Mouse (Mus musculus) small intestine, adult 2 months (tissue): Measurements from ENCODE around the gene Pno1. TPM values are rescaled to one million over a fixed set of nuclear protein-coding genes. Genes with fewer than 3 reads are reported as not detected.

Experiments
- H3K27ac ChIP-seq: fragments of 200-500 bp; 2 replicates; pipeline ENCODE4 v1.5.1; 2012; ENCODE audit warnings: low read depth, low read length, control low read depth, inconsistent platforms; ENCODE audit not compliant: insufficient read depth
- H3K27me3 ChIP-seq: fragments of 200-500 bp; 2 replicates; pipeline ENCODE4 v1.6.1; 2012; ENCODE audit warnings: mild to moderate bottlenecking, moderate library complexity, low read length, inconsistent platforms; ENCODE audit not compliant: control insufficient read depth, insufficient read depth
- H3K36me3 ChIP-seq: fragments of 200-500 bp; 2 replicates; pipeline ENCODE4 v1.6.1; 2012; ENCODE audit warnings: mild to moderate bottlenecking, low read length, control low read depth, inconsistent platforms; ENCODE audit not compliant: control insufficient read depth, insufficient read depth
- H3K4me1 ChIP-seq: fragments of 200-500 bp; 2 replicates; pipeline ENCODE4 v1.6.1; 2012; ENCODE audit warnings: low read length, inconsistent platforms, mixed read lengths; ENCODE audit not compliant: control insufficient read depth, insufficient read depth, insufficient read length
- H3K4me3 ChIP-seq: fragments of 200-500 bp; 2 replicates; pipeline ENCODE4 v1.5.1; 2012; ENCODE audit warnings: low read depth, mild to moderate bottlenecking, control low read depth, inconsistent platforms, low read length, moderate library complexity
- CTCF ChIP-seq: fragments of 200-500 bp; IDR thresholded peaks from 2 replicates; pipeline ENCODE4 v1.5.1; 2012; ENCODE audit warnings: low read depth, mild to moderate bottlenecking, control low read depth, inconsistent platforms, low read length, moderate library complexity, mixed read lengths; ENCODE audit not compliant: insufficient replicate concordance, insufficient read length; ENCODE audit errors: extremely low read depth
- POLR2A ChIP-seq: fragments of 200-500 bp; IDR thresholded peaks from 2 replicates; pipeline ENCODE4 v1.6.1; 2012; ENCODE audit warnings: low read depth, mild to moderate bottlenecking, control low read depth, inconsistent platforms, low read length, moderate library complexity
- WGBS: fragments of 180-500 bp; shearing (Covaris S2); methylation state at CpG from one replicate; pipeline ENCODE4 v1.1.7; 2018; 5-methylcytosine and 5-hydroxymethylcytosine counted together
- polyA plus RNA-seq: library from polyadenylated mRNA; depleted of rRNA; stranded (reverse); fragments of >200 nt; gene quantifications from 2 replicates; pipeline ENCODE4 v1.2.3, GENCODE M21; 2012

Pno1 gene
- polyA plus RNA-seq, 1 experiment = 1.5 TPM

DNA sequence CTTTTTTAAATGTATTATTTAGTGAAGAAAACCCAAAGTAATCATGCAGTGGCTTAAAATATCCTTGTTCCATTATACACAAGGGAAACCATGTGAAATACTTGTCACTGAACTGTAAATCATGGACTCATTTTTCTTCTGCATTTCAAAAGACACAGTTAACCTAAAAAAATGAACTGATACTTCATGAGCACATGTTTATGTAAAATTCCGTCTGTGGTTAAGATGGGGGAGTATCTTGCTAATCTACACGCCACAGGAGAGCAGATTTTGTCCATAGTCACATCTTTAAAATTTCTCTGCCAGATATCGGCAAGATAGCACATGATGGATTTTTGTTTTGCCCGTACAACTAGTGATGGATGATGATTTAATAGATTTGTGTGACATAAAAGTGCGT lies 12.2 kb downstream of the Pno1 start:
- Histone ChIP-seq H3K4me3 (no peak overlapping the region), H3K36me3 (peaks cover 47% of the 10 kb centered on the region), H3K27me3 (no peaks in the 10 kb centered on the region), H3K27ac (no peak overlapping the region), H3K4me1 (no peaks in the 10 kb centered on the region)
- TF ChIP-seq POLR2A (no peak), CTCF (no peak)
- 86% methylated on average over 5 of the region's 5 CpGs for WGBS

DNA sequence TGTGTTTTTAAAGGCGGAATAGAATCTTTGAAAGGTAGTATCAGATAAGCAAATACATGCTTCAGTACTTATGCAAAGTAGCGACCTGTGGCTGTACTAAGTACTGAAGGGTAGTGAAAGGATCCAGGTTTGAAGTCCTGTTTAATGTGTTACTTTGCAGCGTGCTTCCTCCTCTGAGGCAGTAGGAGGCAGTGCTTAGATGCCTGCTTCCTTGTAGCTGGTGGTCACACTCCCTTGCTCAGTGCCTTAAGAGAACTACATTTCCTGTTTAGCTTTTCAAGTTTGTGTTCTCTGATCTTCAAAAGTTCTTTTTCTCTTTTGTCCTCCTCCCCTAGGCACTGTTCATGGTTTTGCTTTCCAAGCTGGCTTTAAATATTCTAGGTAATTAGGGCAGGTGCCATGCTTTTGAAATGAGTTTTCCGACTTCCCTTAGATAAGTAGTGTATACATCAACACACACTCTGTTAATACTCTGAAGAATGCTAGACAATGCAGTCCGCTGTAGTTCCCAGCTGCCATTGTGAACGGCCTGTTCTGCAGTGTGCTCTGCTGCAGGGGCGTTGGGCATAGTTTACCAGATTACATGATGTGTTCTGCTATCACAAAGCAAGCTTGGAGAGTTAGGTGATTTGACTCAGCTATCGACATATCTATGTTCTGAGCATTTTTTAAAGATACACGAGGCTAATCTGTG lies 19.1 kb downstream of the Pno1 start:
- 65% methylated on average over 9 of the region's 9 CpGs for WGBS
- H3K27ac ChIP-seq = no peak overlapping the region

DNA sequence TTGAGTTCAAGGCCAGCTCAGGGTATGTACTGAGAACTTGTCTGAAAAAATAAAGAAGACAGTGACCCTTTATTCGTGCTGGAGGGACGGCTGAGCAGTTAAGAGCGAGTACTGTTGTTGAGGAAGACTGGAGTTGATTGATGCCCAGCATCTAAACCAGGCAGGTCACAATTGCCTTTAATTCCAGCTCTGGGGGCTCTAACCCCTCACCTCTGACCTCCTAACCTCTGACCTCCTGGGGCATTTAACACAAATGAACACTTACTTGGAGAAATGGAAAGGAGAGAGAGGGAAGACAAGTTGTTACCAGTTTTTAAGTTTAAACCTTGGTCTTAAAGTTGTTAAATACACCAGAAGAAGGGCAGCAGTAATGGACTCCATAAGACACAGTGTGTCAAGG lies 22.6 kb downstream of the Pno1 start:
- peaks cover 10% of the 10 kb centered on the region; the same call in 1 of the 2 replicates for H3K36me3 ChIP-seq
- no peak overlapping the region for H3K27ac ChIP-seq
- no peaks in the 10 kb centered on the region for H3K27me3 ChIP-seq
- 94% methylated on average over 3 of the region's 3 CpGs for WGBS
- no peak for TF ChIP-seq POLR2A
- TF ChIP-seq CTCF = no peak
- H3K4me1 ChIP-seq = no peaks in the 10 kb centered on the region
- no peak overlapping the region for H3K4me3 ChIP-seq

More for the DNA sequence above, 19.1 kb downstream of the Pno1 start:
- Histone ChIP-seq H3K36me3 (peaks cover 28% of the 10 kb centered on the region), H3K4me1 (no peaks in the 10 kb centered on the region), H3K27me3 (no peaks in the 10 kb centered on the region), H3K4me3 (no peak overlapping the region)
- TF ChIP-seq POLR2A (no peak), CTCF (no peak)

DNA sequence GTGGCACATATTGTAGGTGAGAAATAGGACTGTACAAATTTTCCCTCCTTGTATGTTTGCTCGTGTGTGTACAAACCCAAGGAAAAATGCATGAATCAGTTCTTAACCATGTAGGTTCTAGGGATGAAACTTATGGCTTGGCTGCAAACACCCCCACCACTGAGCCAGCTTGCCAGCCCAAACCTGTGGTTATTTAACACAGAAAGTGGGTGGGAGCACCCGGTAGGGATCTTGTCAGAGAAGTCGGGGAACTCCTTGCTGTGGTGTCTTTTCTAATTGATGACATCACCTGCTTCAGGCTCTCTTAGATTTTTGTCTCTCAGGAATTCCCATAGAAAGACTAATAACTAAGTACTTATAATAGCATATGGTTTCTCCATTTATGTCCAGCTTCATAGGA lies 23.7 kb downstream of the Pno1 start:
- Histone ChIP-seq H3K4me3 (no peak overlapping the region), H3K27me3 (no peaks in the 10 kb centered on the region), H3K36me3 (peaks cover 11% of the 10 kb centered on the region), H3K4me1 (no peaks in the 10 kb centered on the region), H3K27ac (no peak overlapping the region)
- TF ChIP-seq POLR2A (no peak), CTCF (no peak)
- 86% methylated on average over 3 of the region's 3 CpGs for WGBS

DNA sequence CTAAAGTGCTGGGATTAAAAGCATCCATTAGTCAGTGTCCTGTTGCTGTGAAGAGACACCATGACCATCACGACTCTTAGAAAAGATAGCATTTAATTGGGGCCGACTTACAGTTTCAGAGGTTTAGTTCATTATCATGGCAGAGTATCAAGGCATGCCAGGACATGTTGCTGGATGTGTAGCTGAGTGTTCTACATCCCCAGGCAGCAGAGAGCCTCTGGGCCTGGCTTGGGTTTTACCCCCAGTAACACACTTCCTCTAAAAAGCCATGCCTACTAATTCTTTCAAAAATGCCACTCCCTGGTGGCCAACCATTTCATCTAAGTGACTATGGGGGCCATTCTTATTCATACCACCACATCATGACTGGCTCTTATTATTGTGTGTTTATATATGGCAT lies 28.2 kb downstream of the Pno1 start:
- Histone ChIP-seq H3K4me3 (no peak overlapping the region), H3K27ac (no peak overlapping the region), H3K36me3 (peaks cover 8% of the 10 kb centered on the region), H3K4me1 (no peaks in the 10 kb centered on the region), H3K27me3 (no peaks in the 10 kb centered on the region)
- WGBS = 89% methylated on average over 2 of the region's 2 CpGs
- TF ChIP-seq POLR2A (no peak), CTCF (no peak)

DNA sequence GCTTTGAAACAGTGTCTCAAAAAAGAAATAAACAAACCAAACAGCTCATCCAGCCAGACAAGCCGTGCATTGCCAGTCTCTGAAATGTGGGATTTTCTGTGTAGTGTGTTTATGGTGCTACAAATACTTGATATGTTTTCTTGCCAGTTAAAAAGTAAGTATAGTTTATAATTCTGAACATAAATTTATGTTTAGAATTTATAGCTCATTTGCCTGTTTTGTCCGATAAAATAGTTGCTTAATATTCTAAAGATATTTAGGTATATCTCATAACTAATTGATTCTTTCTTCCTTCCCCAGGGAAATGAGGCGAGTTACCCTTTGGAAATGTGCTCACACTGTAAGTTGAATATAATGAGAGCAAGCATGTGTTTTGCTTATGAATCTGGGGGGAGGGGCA lies 29.6 kb downstream of the Pno1 start, which contains the start of gene Wdr92:
Gene Wdr92 (plus strand): TSS at position 301 of the 400 bp plus-strand sequence.
- H3K27ac ChIP-seq = no peak within 1 kb of the TSS
- 81% methylated on average over 3 of the region's 3 CpGs for WGBS

DNA sequence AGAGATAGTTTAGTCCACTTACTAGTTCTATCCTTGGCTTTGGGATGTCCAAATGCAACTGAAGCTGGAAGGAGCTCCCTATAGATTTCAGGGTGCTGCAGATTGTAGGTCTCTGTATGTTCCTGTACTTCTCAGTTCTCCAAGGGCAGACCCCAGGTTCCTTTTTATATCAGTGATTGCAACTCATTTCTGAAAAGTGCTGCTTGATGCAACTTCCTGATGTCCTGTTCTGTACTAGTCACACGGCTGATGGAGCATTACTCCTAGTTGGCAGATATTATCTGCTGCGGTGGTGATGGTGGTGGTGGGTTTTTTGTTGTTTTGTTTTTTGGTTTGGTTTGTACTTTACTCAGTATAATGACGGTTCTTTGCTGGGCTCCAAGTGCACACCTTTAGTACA lies 30.6 kb downstream of the Pno1 start:
- no peak overlapping the region for H3K27ac ChIP-seq
- no peaks in the 10 kb centered on the region; the same call in 1 of the 2 replicates for H3K4me1 ChIP-seq
- WGBS = 71% methylated on average over 3 of the region's 3 CpGs
- H3K4me3 ChIP-seq = no peak overlapping the region
- no peaks in the 10 kb centered on the region for H3K27me3 ChIP-seq
- H3K36me3 ChIP-seq = peaks cover 5% of the 10 kb centered on the region
- TF ChIP-seq POLR2A (no peak), CTCF (no peak)

More for the DNA sequence above, 29.6 kb downstream of the Pno1 start, which contains the start of gene Wdr92:
- Histone ChIP-seq H3K4me1 (no peaks in the 10 kb centered on the region), H3K27me3 (no peaks in the 10 kb centered on the region), H3K4me3 (no peak within 1 kb of the TSS), H3K36me3 (peaks cover 8% of the 10 kb centered on the region)
- TF ChIP-seq POLR2A = no peak
- TF ChIP-seq CTCF = no peak
